Mouse (Mus musculus) hindbrain, embryonic 16.5 days (tissue): Measurements from ENCODE around the gene Ager. TPM values are rescaled to one million over a fixed set of nuclear protein-coding genes. Genes with fewer than 3 reads are reported as not detected.
A peak's percentile ranks its signal among the peaks of the same experiment; 100 is the strongest.

Experiments used
- ATAC-seq: fragments of 200-750 bp; cut with Nextera tagmentation; 2 replicates; pipeline ENCODE4 v1.8.0; 2017; ENCODE audit warnings: moderate TSS enrichment, moderate library complexity
- H3K27ac ChIP-seq: fragments of 300-500 bp; sonication (generic); 2 replicates; pipeline ENCODE4 v1.5.1; 2014; ENCODE audit warnings: low read depth, mild to moderate bottlenecking, control low read depth, low read length, moderate library complexity
- H3K27me3 ChIP-seq: fragments of 300-500 bp; sonication (generic); replicated peaks from 2 replicates; pipeline ENCODE4 v1.6.1; 2014; ENCODE audit warnings: low read length; ENCODE audit not compliant: control insufficient read depth, insufficient read depth
- H3K36me3 ChIP-seq: fragments of 300-500 bp; sonication (generic); 2 replicates; pipeline ENCODE4 v1.6.1; 2014; ENCODE audit warnings: mild to moderate bottlenecking, low read length, moderate library complexity, mixed read lengths; ENCODE audit not compliant: control insufficient read depth, insufficient read depth
- H3K4me1 ChIP-seq: fragments of 300-500 bp; sonication (generic); 2 replicates; pipeline ENCODE4 v1.6.1; 2014; ENCODE audit warnings: low read depth, low read length; ENCODE audit not compliant: control insufficient read depth, insufficient read depth
- H3K4me2 ChIP-seq: fragments of 300-500 bp; sonication (generic); 2 replicates; pipeline ENCODE4 v1.6.1; 2014; ENCODE audit warnings: mild to moderate bottlenecking, low read length, control low read depth, moderate library complexity
- H3K4me3 ChIP-seq: fragments of 300-500 bp; sonication (generic); 2 replicates; pipeline ENCODE4 v1.5.1; 2014; ENCODE audit warnings: mild to moderate bottlenecking, low read length, control low read depth, moderate library complexity
- H3K9ac ChIP-seq: fragments of 300-500 bp; sonication (generic); 2 replicates; pipeline ENCODE4 v1.6.1; 2014; ENCODE audit warnings: low read depth, mild to moderate bottlenecking, control low read depth, low read length, moderate library complexity
- H3K9me3 ChIP-seq: fragments of 300-500 bp; sonication (generic); 2 replicates; pipeline ENCODE4 v1.6.1; 2014; ENCODE audit warnings: mild to moderate bottlenecking, low read length, moderate library complexity; ENCODE audit not compliant: control insufficient read depth
- WGBS: fragments of 180-500 bp; shearing (Covaris S2); extraction: QIAGEN DNeasy Blood & Tissue Kit; methylation state at CpG from one replicate; pipeline ENCODE4 v1.1.7; 2014; 5-methylcytosine and 5-hydroxymethylcytosine counted together
- polyA plus RNA-seq: library from polyadenylated mRNA; unstranded; fragments of >200 nt; fragmentation: Nextera tagmentation; extraction: Ambion mirVana; gene quantifications from 2 replicates; pipeline ENCODE4 v1.2.1, GENCODE M21; 2015

The Ager gene
- polyA plus RNA-seq, 1 experiment from 2014 or later: 1.6 TPM

DNA sequence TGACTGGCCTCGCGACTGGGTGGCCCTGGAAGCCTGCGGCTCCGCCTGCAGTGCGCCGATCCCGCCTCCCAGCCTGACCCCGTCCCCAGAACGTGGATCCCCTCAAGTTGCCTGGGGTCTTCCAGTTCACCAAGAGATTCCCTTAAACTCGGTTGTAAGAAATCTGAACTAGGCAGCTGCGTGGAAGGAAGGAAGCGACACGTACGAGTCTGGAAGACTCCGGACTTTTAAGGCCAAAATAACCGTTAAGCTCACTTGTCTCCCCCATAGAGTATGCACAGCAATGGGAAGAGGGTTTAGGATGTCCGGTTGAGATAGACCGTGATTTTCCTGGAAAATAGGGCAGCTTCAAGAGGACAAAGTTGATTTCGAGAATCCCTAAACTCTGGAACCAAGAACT, 9.8 kb upstream of the Ager start:
- Histone ChIP-seq H3K9me3 (no peaks in the 10 kb centered on the region), H3K27me3 (no peaks in the 10 kb centered on the region), H3K4me1 (peaks cover 27% of the 10 kb centered on the region), H3K36me3 (no peaks in the 10 kb centered on the region), H3K27ac (peak overlapping the region; percentile 99), H3K9ac (peak overlapping the region; percentile 81), H3K4me3 (peak overlapping the region; percentile 70), H3K4me2 (peak overlapping the region; percentile 69)
- 3% methylated on average over 19 of the region's 19 CpGs for WGBS
- no peak for ATAC-seq

GRCm38 (mm10) chr17:34588767-34589166, 8.9 kb upstream of the Ager start:
- Histone ChIP-seq H3K36me3 (no peaks in the 10 kb centered on the region), H3K9me3 (no peaks in the 10 kb centered on the region), H3K4me1 (peaks cover 31% of the 10 kb centered on the region), H3K4me2 (no peak overlapping the region), H3K27me3 (no peaks in the 10 kb centered on the region), H3K9ac (no peak overlapping the region), H3K4me3 (no peak overlapping the region), H3K27ac (no peak overlapping the region)
- WGBS: 59% methylated on average over 3 of the region's 3 CpGs
- ATAC-seq: no peak

GRCm38 (mm10) chr17:34589206-34589605, 8.5 kb upstream of the Ager start:
- H3K9ac ChIP-seq: no peak overlapping the region
- no peak for ATAC-seq
- H3K4me3 ChIP-seq: no peak overlapping the region
- 44% methylated on average over 7 of the region's 7 CpGs for WGBS
- no peak overlapping the region for H3K27ac ChIP-seq
- H3K9me3 ChIP-seq: no peaks in the 10 kb centered on the region
- no peaks in the 10 kb centered on the region for H3K36me3 ChIP-seq
- H3K4me2 ChIP-seq: no peak overlapping the region
- no peaks in the 10 kb centered on the region for H3K27me3 ChIP-seq
- peaks cover 35% of the 10 kb centered on the region for H3K4me1 ChIP-seq

GRCm38 (mm10) chr17:34589681-34590101, 8.0 kb upstream of the Ager start, which contains the start of gene Gpsm3:
Gpsm3 (plus strand) TSS chr17:34589806.
- no peaks in the 10 kb centered on the region for H3K36me3 ChIP-seq
- H3K27ac ChIP-seq: peak within 1 kb of the TSS; percentile 14; the same call in 1 of the 2 replicates
- no peak within 1 kb of the TSS for H3K4me3 ChIP-seq
- 0 out of 2 replicates have a peak within 1 kb of the TSS, but pooled peaks have one; percentile 32 for H3K9ac ChIP-seq
- peak within 1 kb of the TSS; percentile 69; the same call in 1 of the 2 replicates for H3K4me2 ChIP-seq
- no peak for ATAC-seq
- no peaks in the 10 kb centered on the region for H3K9me3 ChIP-seq
- 35% methylated on average over 6 of the region's 7 CpGs for WGBS
- peaks cover 40% of the 10 kb centered on the region for H3K4me1 ChIP-seq
- no peaks in the 10 kb centered on the region for H3K27me3 ChIP-seq

GRCm38 (mm10) chr17:34590154-34590987, 7.3 kb upstream of the Ager start:
- Histone ChIP-seq H3K27ac (peak overlapping the region; percentile 99; the same call in 1 of the 2 replicates), H3K9ac (0 out of 2 replicates have a peak overlapping the region, but pooled peaks have one; percentile 32), H3K4me1 (peaks cover 40% of the 10 kb centered on the region), H3K36me3 (no peaks in the 10 kb centered on the region; the same call in 1 of the 2 replicates), H3K9me3 (no peaks in the 10 kb centered on the region), H3K4me2 (peak overlapping the region; percentile 69), H3K4me3 (no peak overlapping the region), H3K27me3 (no peaks in the 10 kb centered on the region)
- ATAC-seq: no peak
- 70% methylated on average over 15 of the region's 15 CpGs for WGBS

DNA sequence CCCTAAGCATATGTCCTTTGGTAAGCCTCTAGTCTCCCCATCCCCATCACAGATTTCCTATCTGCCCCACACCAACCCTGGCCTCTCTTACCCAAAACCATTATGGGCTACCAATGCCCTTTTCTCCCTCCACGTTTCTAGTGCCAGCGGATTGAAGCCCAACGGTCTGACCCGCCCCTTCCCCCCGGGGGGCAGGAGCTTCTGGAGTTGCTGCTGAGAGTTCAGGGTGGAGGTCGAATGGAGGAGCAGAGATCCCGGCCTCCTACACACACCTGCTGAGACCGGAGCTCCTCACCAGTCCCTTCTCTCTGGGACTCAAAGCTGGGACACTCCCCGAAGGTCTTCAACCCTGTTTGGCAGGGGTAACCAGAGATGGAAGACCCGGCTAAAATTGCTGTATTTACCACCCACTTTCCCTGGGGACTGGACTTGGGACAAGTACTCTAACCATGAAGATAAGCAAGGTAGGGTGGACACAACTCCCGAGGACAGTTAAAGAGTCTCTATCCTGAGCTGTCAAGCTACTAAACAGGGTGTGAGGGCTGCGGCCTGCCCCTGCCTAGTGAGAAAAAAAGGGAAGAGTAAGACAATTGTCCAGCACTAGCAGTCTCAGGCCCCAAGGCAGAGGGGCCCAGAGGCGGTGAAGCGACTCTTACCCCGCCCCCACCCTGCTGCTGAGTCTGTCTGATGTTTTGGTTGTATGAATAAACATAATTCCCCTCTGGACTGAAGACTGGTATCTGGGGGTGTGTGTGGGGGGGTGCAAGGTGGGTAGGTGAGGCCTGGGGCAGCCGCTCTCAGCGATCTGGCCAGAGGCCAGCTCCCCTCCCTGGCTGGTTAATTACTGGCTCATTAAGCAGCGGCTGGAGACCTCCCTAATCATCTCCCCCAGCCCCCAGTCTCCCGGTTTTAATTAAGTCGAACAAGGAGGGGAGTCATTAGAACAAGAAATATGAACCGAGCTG, 6.4 kb upstream of the Ager start, which contains the start of gene Pbx2:
Gene Pbx2 (plus strand): TSS at position 238 of the 965 bp plus-strand sequence.
- ATAC-seq: no peak; the same call in 1 of the 2 replicates

GRCm38 (mm10) chr17:34591994-34592375, 5.7 kb upstream of the Ager start:
- Histone ChIP-seq H3K36me3 (peaks cover 5% of the 10 kb centered on the region), H3K9me3 (no peaks in the 10 kb centered on the region), H3K27ac (peak overlapping the region; percentile 99), H3K27me3 (no peaks in the 10 kb centered on the region), H3K4me2 (peak overlapping the region; percentile 69), H3K4me3 (peak overlapping the region; percentile 89), H3K9ac (peak overlapping the region; percentile 98), H3K4me1 (peaks cover 30% of the 10 kb centered on the region)
- under 1% methylated on average over 23 of the region's 35 CpGs for WGBS
- peak; percentile 26; the same call in 1 of the 2 replicates for ATAC-seq

More for the DNA sequence above, 6.4 kb upstream of the Ager start, which contains the start of gene Pbx2:
- 3% methylated on average over 20 of the region's 21 CpGs for WGBS
- H3K36me3 ChIP-seq: peaks cover 5% of the 10 kb centered on the region
- H3K9me3 ChIP-seq: no peaks in the 10 kb centered on the region
- peaks cover 32% of the 10 kb centered on the region for H3K4me1 ChIP-seq
- peak within 1 kb of the TSS; percentile 98 for H3K9ac ChIP-seq
- peak within 1 kb of the TSS; percentile 89 for H3K4me3 ChIP-seq
- H3K4me2 ChIP-seq: peak within 1 kb of the TSS; percentile 69
- peak within 1 kb of the TSS; percentile 99 for H3K27ac ChIP-seq
- H3K27me3 ChIP-seq: no peaks in the 10 kb centered on the region

DNA sequence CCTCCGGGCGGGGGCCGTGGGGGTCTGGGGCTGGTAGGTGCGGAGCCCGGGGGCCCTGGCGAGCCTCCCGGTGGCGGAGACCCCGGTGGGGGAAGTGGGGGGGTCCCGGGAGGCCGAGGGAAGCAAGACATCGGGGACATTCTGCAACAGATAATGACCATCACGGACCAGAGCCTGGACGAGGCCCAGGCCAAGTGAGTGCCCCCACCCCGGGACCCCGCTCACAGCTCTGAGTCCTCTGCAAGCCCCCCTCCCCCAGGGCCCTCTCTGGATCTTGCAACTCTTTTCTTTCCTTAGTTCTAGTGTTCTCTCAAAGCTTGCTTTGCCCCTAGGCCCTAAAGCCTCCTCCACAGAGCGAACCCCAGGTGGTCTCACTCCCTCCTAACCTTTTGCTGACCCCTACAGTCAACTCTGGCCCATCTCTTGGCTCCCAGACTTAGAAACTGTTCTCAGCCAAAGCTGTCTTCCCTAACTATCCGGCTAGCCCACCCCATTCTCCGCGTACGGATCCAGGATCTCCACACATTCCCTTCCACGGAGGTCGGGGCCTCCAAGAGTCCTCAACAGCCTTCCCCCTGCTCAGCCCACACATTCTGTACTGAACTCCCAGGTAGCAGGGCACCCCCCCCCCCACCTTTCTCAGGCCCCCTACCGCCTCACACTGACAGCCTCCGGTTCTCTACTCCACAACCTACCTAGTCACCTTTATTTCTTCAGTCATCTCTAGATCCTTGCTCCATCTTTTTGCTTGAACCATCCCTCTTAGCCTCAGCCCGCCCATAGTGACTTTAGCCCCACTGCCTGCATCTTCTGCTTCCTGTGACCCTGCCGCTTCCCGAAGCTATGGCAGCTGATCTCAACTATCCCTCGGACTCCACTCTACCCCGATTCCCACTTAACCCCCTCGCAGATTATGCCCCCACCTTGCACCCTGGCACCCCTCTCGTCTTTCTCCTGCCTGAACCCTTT, 4.8 kb upstream of the Ager start:
- peaks cover 5% of the 10 kb centered on the region for H3K36me3 ChIP-seq
- H3K9me3 ChIP-seq: no peaks in the 10 kb centered on the region
- peak overlapping the region; percentile 99 for H3K27ac ChIP-seq
- peak overlapping the region; percentile 89 for H3K4me3 ChIP-seq
- peak; percentile 32 for ATAC-seq
- H3K9ac ChIP-seq: peak overlapping the region; percentile 98
- peak overlapping the region; percentile 69 for H3K4me2 ChIP-seq
- peaks cover 30% of the 10 kb centered on the region for H3K4me1 ChIP-seq
- H3K27me3 ChIP-seq: no peaks in the 10 kb centered on the region
- WGBS: 2% methylated on average over 29 of the region's 32 CpGs
